Mouse (Mus musculus): Measurements from ENCODE around the gene Grxcr1. TPM values are rescaled to one million over a fixed set of nuclear protein-coding genes. Genes with fewer than 3 reads are reported as not detected.
A peak's percentile ranks its signal among the peaks of the same experiment; 100 is the strongest.

Gene Grxcr1
- polyA plus RNA-seq, 1 experiment from 2014 or later, result 0.21 TPM

DNA sequence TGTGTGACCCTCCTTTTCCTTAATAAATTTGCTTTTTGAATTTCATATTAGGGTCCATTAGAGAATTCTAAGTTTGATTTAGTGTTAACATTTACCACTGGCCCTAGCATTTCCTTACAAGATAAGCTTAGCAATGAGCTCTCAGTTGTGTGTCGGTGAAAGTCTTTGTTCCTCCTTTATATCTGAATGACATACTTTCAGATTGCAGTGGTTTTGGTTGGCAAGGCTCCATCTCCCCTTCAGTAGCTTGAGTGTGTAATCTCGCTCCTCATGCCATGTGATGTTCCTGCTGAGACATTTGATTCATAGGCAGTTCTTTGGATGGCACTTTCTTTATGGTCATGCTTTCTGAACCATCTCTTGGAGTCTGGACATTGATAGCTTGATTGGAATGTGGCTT is 7.4 kb downstream of the Grxcr1 start:
- no peaks in the 10 kb centered on the region for H3K36me3 ChIP-seq
- no peak overlapping the region for H3K9ac ChIP-seq
- no peaks in the 10 kb centered on the region for H3K9me3 ChIP-seq
- H3K4me3 ChIP-seq, result no peak overlapping the region
- H3K27me3 ChIP-seq, result no peaks in the 10 kb centered on the region
- WGBS, result 84% methylated on average over 2 of the region's 2 CpGs
- H3K27ac ChIP-seq, result no peak overlapping the region
- no peak for ATAC-seq (ENCODE audit: low FRiP score)
- H3K4me1 ChIP-seq (replicated peaks), result no peaks in the 10 kb centered on the region
- no peak overlapping the region for H3K4me2 ChIP-seq

DNA sequence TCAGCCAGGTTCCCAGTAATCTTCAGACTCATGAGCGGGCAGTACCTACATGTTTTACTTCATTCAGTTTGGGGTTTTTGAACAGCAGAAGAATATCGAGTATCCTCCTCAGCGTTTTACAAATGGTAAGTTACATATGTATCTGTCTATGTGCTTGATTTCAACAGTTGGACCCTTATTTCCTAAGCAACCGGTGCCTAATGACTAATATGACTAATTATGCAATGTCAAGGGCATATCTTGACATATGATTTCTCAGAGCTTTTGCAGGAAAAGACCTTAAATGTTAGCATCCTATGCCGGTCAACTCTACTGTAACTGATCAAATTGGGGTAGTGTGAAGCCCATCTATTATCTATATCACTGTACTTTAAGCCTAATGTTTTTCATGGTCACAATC is 11.7 kb downstream of the Grxcr1 start:
- Histone ChIP-seq H3K4me3 (no peak overlapping the region), H3K36me3 (no peaks in the 10 kb centered on the region), H3K4me2 (no peak overlapping the region), H3K27ac (no peak overlapping the region), H3K4me1 (replicated peaks) (no peaks in the 10 kb centered on the region), H3K27me3 (no peaks in the 10 kb centered on the region), H3K9me3 (no peaks in the 10 kb centered on the region), H3K9ac (no peak overlapping the region)
- no peak for ATAC-seq (ENCODE audit: low FRiP score)
- 95% methylated on average over 5 of the region's 5 CpGs for WGBS

DNA sequence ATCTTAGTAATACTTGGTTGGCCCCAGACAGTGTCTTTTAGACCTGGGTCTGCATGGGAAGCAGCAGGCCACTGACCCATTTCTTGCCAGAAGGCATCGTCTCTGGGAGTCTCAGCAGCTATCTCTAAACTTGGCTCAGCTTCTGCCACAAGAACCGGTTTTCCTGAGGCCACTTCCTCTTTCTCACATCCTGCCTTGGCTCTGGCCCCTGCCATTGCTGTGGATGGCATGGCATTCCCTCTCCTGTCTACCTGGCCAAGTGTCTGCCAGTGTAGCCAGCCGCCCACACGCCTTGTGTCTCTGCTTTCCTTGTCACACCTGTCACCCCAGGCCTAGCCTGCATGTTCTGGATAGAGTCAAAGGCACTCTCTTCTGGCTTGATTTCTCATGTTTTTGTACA is 17.1 kb downstream of the Grxcr1 start:
- no peaks in the 10 kb centered on the region for H3K36me3 ChIP-seq
- H3K9ac ChIP-seq, result no peak overlapping the region
- peaks cover 9% of the 10 kb centered on the region for H3K4me1 ChIP-seq (replicated peaks)
- H3K27ac ChIP-seq, result no peak overlapping the region
- H3K4me2 ChIP-seq, result no peak overlapping the region
- H3K27me3 ChIP-seq, result no peaks in the 10 kb centered on the region
- WGBS, result 54% methylated on average over 4 of the region's 4 CpGs
- no peak for ATAC-seq (ENCODE audit: low FRiP score)
- no peak overlapping the region for H3K4me3 ChIP-seq
- H3K9me3 ChIP-seq, result no peaks in the 10 kb centered on the region

DNA sequence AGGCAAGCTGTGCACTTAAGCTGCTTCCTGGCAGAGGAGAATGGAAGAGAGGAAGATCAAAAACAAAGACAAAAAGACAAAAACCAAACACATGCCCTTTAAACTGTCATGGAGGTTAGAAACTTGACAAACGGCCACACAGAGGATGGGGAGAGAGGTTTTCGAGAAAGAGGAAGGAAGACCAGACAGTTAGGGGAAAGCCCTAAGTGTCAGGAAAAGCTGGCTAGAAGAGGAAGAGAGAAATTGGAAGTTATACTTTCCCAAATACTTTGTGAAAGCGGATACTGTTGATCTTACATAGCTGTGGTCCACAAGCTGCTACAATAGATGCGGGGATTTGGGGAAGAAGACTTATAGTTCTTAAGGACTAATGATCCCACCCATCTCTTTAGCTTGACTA is 17.9 kb downstream of the Grxcr1 start:
- H3K9me3 ChIP-seq, result no peaks in the 10 kb centered on the region
- 55% methylated on average over 4 of the region's 4 CpGs for WGBS
- no peak overlapping the region for H3K27ac ChIP-seq
- H3K4me3 ChIP-seq, result no peak overlapping the region
- no peaks in the 10 kb centered on the region for H3K27me3 ChIP-seq
- no peak overlapping the region for H3K9ac ChIP-seq
- H3K4me2 ChIP-seq, result no peak overlapping the region
- no peak for ATAC-seq (ENCODE audit: low FRiP score)
- peaks cover 9% of the 10 kb centered on the region for H3K4me1 ChIP-seq (replicated peaks)
- H3K36me3 ChIP-seq, result no peaks in the 10 kb centered on the region

DNA sequence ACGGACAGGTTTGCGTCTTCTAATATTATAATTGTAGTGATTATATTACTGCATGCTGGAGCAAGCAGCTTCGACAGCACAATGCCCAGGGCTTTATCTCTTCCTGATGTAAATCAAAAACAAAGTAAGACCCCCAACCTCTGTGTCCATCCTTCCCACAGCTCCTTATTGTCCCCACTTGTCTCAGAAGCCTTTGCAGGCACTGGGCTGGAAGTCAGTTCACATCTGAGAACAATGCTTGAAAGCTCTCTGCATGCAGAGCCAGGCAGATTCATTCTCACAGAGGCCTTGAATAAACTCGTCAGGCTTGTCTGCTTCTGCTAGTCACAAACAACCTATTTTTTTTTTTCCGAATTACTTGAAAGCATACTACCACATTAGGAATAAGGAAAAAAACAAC is 19.5 kb downstream of the Grxcr1 start:
- H3K4me3 ChIP-seq, result no peak overlapping the region
- H3K27ac ChIP-seq, result no peak overlapping the region
- no peaks in the 10 kb centered on the region for H3K36me3 ChIP-seq
- 11% methylated on average over 5 of the region's 5 CpGs for WGBS
- no peaks in the 10 kb centered on the region for H3K9me3 ChIP-seq
- no peak overlapping the region for H3K4me2 ChIP-seq
- ATAC-seq (ENCODE audit: low FRiP score), result peak; percentile 64; the same call in 1 of the 2 replicates
- H3K9ac ChIP-seq, result no peak overlapping the region
- no peaks in the 10 kb centered on the region for H3K27me3 ChIP-seq
- H3K4me1 ChIP-seq (replicated peaks), result peaks cover 9% of the 10 kb centered on the region

DNA sequence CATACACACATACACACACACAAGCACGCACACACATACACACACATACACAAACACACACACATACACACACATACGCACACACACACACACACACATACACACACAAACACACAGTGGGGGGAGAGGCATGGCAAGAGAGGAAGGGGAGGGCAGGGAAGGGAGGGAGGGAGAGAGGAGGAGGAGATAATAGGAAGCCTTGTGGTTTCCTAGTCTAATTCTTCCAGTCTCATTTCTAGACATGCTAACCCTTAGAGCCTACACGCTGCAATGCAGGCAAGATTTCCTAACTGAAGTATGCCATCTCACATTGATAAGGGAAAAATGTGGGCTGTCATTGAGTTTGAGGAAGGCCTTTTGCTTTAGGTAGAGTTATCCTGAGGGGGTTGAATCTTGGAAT is 25.9 kb downstream of the Grxcr1 start:
- H3K27me3 ChIP-seq, result no peaks in the 10 kb centered on the region
- H3K4me3 ChIP-seq, result no peak overlapping the region
- H3K9me3 ChIP-seq, result no peaks in the 10 kb centered on the region
- H3K4me2 ChIP-seq, result no peak overlapping the region
- WGBS, result 94% methylated on average over 3 of the region's 3 CpGs
- no peak overlapping the region for H3K27ac ChIP-seq
- H3K9ac ChIP-seq, result no peak overlapping the region
- H3K36me3 ChIP-seq, result no peaks in the 10 kb centered on the region
- H3K4me1 ChIP-seq (replicated peaks), result no peaks in the 10 kb centered on the region
- no peak for ATAC-seq (ENCODE audit: low FRiP score)

DNA sequence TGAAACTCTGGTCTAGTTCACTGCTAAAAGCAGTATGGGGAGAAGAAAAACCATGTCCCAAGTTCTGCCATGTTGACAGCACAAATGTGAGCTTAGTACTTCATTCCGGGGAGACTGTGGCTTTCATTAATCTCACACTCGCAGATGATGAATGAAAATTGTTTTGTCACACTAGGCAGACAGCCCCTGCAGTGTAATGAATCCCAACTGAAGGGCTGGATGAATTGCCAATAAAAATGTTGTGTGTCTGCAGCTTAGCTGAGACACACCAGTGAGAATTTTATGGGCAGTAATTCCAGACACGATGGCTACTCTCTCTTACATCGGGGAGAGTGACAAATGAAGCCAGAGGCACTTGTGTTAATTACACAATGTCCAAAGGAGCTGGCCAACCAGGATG is 37.1 kb downstream of the Grxcr1 start:
- 53% methylated on average over 4 of the region's 4 CpGs for WGBS

DNA sequence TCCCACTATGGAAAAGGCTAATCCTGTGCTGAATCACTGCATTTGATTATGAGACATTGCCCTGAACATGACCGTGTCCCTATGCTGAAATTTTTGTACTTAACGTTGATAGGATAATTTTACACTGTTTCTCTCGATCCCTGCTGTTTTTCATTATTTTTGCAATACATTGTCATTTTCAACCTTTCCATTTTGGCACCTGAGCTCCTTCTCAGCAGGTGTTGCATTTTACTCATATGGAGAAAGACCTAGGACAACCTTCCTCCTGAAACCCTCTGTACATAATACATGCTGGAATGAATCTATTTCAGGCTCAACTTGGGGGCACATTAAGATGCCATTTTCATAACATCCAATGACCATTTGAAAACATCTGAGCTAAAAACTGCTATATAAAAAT is 38.7 kb downstream of the Grxcr1 start:
- no peak overlapping the region for H3K4me2 ChIP-seq
- no peak overlapping the region for H3K4me3 ChIP-seq
- H3K4me1 ChIP-seq (replicated peaks), result no peaks in the 10 kb centered on the region; the same call in 1 of the 2 replicates
- WGBS, result 78% methylated on average over 3 of the region's 3 CpGs
- no peak overlapping the region for H3K9ac ChIP-seq
- H3K9me3 ChIP-seq, result no peaks in the 10 kb centered on the region
- H3K27me3 ChIP-seq, result no peaks in the 10 kb centered on the region
- H3K36me3 ChIP-seq, result no peaks in the 10 kb centered on the region
- ATAC-seq (ENCODE audit: low FRiP score), result no peak
- H3K27ac ChIP-seq, result no peak overlapping the region

More for the DNA sequence above, 37.1 kb downstream of the Grxcr1 start:
- Histone ChIP-seq H3K4me1 (replicated peaks) (no peaks in the 10 kb centered on the region; the same call in 1 of the 2 replicates), H3K4me2 (no peak overlapping the region), H3K4me3 (no peak overlapping the region), H3K27ac (no peak overlapping the region), H3K27me3 (no peaks in the 10 kb centered on the region), H3K36me3 (no peaks in the 10 kb centered on the region), H3K9me3 (no peaks in the 10 kb centered on the region), H3K9ac (no peak overlapping the region)
- no peak for ATAC-seq (ENCODE audit: low FRiP score)

DNA sequence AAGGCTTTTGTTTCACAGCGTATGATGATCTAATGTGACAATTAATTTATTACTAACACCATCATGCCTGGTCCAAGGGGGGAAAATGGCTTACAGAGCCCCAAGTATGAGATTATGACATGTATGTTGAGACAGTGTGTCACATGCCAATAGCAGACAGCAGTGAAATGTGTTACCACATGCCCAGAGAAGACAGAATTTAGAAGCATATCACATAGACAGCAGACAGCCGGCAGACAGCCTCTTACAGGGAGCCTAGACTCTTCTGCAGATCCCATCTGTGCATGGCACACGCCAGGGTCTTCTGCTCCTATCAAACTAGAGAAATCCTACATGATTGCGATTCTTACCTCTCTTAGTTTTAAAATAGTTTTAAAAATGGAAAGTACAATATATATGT is 40.2 kb downstream of the Grxcr1 start:
- Histone ChIP-seq H3K36me3 (no peaks in the 10 kb centered on the region), H3K4me2 (no peak overlapping the region), H3K4me1 (replicated peaks) (no peaks in the 10 kb centered on the region; the same call in 1 of the 2 replicates), H3K27ac (no peak overlapping the region), H3K9ac (no peak overlapping the region), H3K27me3 (no peaks in the 10 kb centered on the region), H3K4me3 (no peak overlapping the region), H3K9me3 (no peaks in the 10 kb centered on the region)
- ATAC-seq (ENCODE audit: low FRiP score), result no peak
- 84% methylated on average over 4 of the region's 4 CpGs for WGBS

DNA sequence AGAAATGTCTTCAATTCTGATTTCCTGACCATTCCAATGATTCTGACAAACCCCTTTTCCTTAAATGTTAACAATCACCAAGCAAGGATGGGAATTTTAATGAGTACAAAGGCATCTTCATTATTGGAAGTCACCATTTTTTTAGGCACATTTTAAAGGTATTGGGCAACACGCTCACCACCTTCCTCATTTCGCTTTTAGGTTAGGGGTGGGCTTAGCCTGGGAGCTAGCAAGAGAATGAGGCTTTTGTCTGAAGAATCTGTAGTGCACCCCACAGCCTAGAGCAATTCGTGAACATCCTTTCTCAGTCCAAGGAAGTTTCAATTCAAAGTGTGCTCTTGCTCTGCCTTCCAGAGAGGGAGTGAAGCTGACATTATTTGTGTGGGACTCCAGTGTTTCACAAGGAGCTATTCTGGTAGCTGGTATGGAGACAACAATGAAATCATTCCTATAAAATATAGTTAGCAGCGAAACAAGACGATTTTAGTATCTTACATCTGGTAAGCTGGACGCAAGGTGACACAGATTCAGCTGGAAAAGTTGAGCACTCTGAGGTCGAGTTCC is 55.0 kb downstream of the Grxcr1 start:
- WGBS, result 83% methylated on average over 7 of the region's 7 CpGs
- ATAC-seq (ENCODE audit: low FRiP score), result no peak
- H3K4me3 ChIP-seq, result no peak overlapping the region
- no peak overlapping the region for H3K4me2 ChIP-seq
- H3K27me3 ChIP-seq, result no peaks in the 10 kb centered on the region
- H3K9ac ChIP-seq, result no peak overlapping the region
- no peaks in the 10 kb centered on the region for H3K36me3 ChIP-seq
- no peaks in the 10 kb centered on the region for H3K9me3 ChIP-seq
- H3K4me1 ChIP-seq (replicated peaks), result no peaks in the 10 kb centered on the region
- H3K27ac ChIP-seq, result no peak overlapping the region

DNA sequence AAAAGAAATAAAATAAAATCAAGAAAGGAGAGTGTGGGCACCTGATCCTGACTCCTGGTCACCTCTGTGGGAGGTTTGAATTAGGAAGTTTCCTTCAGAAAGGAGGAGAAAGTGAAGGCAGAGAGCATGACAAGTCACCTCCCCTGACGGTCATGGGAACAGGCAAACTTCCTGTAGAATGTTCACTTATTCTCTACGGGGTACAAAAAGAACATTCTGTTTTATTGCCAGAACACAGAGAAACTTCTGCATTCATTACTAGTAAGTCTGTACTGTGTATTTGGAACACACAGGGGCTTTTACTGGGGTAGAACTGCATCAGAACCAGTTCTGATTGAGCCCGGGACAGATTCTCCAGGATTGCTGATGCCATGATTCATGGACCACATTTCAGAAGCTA is 55.5 kb downstream of the Grxcr1 start:
- Histone ChIP-seq H3K4me2 (no peak overlapping the region), H3K27me3 (no peaks in the 10 kb centered on the region), H3K9ac (no peak overlapping the region), H3K36me3 (no peaks in the 10 kb centered on the region), H3K4me3 (no peak overlapping the region), H3K27ac (no peak overlapping the region), H3K9me3 (no peaks in the 10 kb centered on the region), H3K4me1 (replicated peaks) (no peaks in the 10 kb centered on the region)
- ATAC-seq (ENCODE audit: low FRiP score), result no peak
- WGBS, result 87% methylated on average over 3 of the region's 3 CpGs

DNA sequence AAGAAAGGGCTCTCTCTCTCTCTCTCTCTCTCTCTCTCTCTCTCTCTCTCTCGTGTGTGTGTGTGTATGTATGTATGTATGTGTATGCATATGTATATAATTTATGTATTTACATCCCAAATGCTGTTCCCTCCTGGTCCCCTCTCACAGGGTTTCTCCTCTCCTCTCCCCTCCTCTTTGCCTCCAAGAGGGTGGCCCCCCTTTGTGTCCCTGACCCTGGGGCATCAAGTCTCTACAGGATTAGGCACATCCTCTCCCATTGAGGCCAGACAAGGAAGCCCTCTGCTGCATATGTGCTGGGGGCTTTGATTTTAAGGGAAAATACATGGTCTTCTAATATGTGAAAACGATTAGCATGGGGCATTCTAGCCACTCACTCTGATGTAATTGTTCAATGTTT is 61.5 kb downstream of the Grxcr1 start:
- H3K4me1 ChIP-seq (replicated peaks), result peaks cover 9% of the 10 kb centered on the region
- no peak overlapping the region for H3K27ac ChIP-seq
- H3K9ac ChIP-seq, result no peak overlapping the region
- H3K27me3 ChIP-seq, result no peaks in the 10 kb centered on the region
- WGBS, result 51% methylated on average over 2 of the region's 2 CpGs
- no peak overlapping the region for H3K4me3 ChIP-seq
- no peak for ATAC-seq (ENCODE audit: low FRiP score)
- H3K36me3 ChIP-seq, result no peaks in the 10 kb centered on the region
- H3K9me3 ChIP-seq, result no peaks in the 10 kb centered on the region
- H3K4me2 ChIP-seq, result no peak overlapping the region

DNA sequence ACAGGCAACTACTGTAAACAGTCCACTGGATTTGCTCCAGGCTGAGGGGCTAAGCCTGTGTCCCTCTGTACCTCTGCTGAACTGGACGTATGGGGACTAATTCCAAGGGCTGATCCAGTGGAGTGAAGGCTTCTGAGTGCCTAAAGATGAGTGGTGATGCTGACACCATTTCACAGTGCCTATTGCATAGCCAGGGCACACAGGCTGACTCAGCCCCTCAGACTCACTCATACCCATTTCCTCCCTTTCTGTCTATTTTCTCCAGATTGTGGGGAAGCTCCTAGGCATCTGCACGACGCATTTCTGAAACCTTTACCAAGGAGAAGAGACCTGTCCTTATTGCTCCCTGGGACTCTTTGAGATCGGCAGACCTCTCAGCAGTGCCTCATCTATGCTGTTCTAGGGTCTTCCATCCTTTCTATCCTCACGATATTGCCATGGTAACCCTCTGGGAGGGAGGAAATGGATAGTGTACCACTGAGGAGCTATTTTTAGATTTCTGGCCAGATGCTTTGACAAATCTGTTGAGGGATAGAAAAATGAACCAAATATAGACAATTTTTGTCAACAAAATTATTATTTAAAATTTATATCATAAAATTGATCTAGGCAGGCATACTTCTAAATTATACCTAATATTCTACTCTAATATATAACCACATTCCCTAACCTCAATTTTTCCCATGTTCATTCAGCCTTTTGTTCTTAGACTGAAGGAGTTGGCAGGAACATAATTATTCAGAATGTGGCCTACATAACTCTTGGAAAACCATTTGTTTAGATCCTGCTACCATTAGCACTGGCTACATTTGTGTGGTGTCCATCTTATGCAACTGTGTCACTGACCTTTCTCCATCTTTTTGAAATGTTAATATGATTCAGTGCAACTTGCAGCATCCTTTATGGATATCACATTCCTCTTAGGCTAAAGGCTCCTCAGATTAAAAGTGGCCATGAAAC is 66.3 kb downstream of the Grxcr1 start:
- no peak overlapping the region for H3K4me3 ChIP-seq
- H3K27ac ChIP-seq, result no peak overlapping the region
- 74% methylated on average over 5 of the region's 5 CpGs for WGBS
- ATAC-seq (ENCODE audit: low FRiP score), result no peak
- H3K27me3 ChIP-seq, result no peaks in the 10 kb centered on the region
- H3K4me1 ChIP-seq (replicated peaks), result peaks cover 9% of the 10 kb centered on the region
- H3K9me3 ChIP-seq, result no peaks in the 10 kb centered on the region
- no peaks in the 10 kb centered on the region for H3K36me3 ChIP-seq
- H3K9ac ChIP-seq, result no peak overlapping the region
- H3K4me2 ChIP-seq, result no peak overlapping the region
